Mouse (Mus musculus) fat pad, adult 2 months (tissue): ENCODE results near the gene Asb12.
"Not testable (repeated sequence)": the region's sequence is repeated elsewhere in the genome, so short reads cannot be mapped to it uniquely, and the experiment has no call there.

Experiments
- DNase-seq: peaks from one replicate; pipeline ENCODE4 v3.0.0-alpha.2; 2011; ENCODE audit warnings: low read depth, low spot score; ENCODE audit errors: extremely low read depth

Asb12 gene

GRCm38 (mm10) chrX:95557887-95558286 is at the start of gene Asb12, which contains the start of gene Pfn5:
Asb12 (minus strand) TSS chrX:95557987.
Pfn5 (plus strand) TSS chrX:95558104.
- no peak for DNase-seq

- DNase-seq: no peak
Observed at GRCm38 (mm10) chrX:95600609-95601008, 42.8 kb upstream of the Asb12 start.

GRCm38 (mm10) chrX:95554321-95554720 is 3.5 kb downstream of the Asb12 start:
- DNase-seq: no peak

GRCm38 (mm10) chrX:95535493-95535892 is 22.3 kb downstream of the Asb12 start:
- not testable (repeated sequence) for DNase-seq

- no peak for DNase-seq
Observed at GRCm38 (mm10) chrX:95525166-95525565, 32.6 kb downstream of the Asb12 start.

GRCm38 (mm10) chrX:95523883-95524282 is 33.9 kb downstream of the Asb12 start:
- DNase-seq: no peak

GRCm38 (mm10) chrX:95457166-95457565 is 100.6 kb downstream of the Asb12 start:
- no peak for DNase-seq

- peak; percentile 63 for DNase-seq
Observed at GRCm38 (mm10) chrX:95445866-95446265, 111.9 kb downstream of the Asb12 start.

- DNase-seq: no peak
Observed at GRCm38 (mm10) chrX:95445141-95445540, 112.6 kb downstream of the Asb12 start.

- DNase-seq: no peak
Observed at GRCm38 (mm10) chrX:95444776-95445111, 113.0 kb downstream of the Asb12 start, which contains the start of gene Amer1. Amer1 (minus strand) TSS chrX:95444872.

GRCm38 (mm10) chrX:95443898-95444775 is 113.7 kb downstream of the Asb12 start:
- DNase-seq: no peak

GRCm38 (mm10) chrX:95443390-95443789 is 114.4 kb downstream of the Asb12 start:
- no peak for DNase-seq

- no peak for DNase-seq
Observed at GRCm38 (mm10) chrX:95442261-95442660, 115.5 kb downstream of the Asb12 start.

- no peak for DNase-seq
Observed at GRCm38 (mm10) chrX:95441290-95441689, 116.5 kb downstream of the Asb12 start.

GRCm38 (mm10) chrX:95438491-95438890 is 119.3 kb downstream of the Asb12 start:
- no peak for DNase-seq

GRCm38 (mm10) chrX:95437236-95437635 is 120.6 kb downstream of the Asb12 start:
- DNase-seq: no peak
